In genomic region chr17:5752716-5753585, GRCm38 (mm10) we compare ENCODE assay signal across 8 mouse cellular contexts.
A peak's percentile ranks its signal among the peaks of the same experiment; 100 is the strongest.
DNase-seq lines count a peak whose midpoint lies in the region; ATAC-seq and TF ChIP-seq lines count a peak whose summit lies in the region.

No protein-coding gene starts in this region.

- TF ChIP-seq EP300 in heart, adult 2 months (IDR thresholded peaks at IDR 0.05; ENCODE audit: insufficient read depth, low read depth, low read length): 0 out of 2 replicates have a peak, but pooled peaks have one; percentile 28

- no peaks in the 10 kb centered on the region for H3K79me2 ChIP-seq in heart, adult 2 months (replicated peaks; ENCODE audit: control insufficient read depth, insufficient read depth, low read length)

- peak; percentile 65; the same call in 1 of the 2 replicates for ATAC-seq in embryonic facial prominence, embryonic 12.5 days (ENCODE audit: insufficient number of reproducible peaks, insufficient read depth, low FRiP score, low TSS enrichment)
- ATAC-seq in limb, embryonic 12.5 days (ENCODE audit: insufficient number of reproducible peaks, insufficient read depth, low FRiP score, low TSS enrichment, low read depth): peak; percentile 78; the same call in 1 of the 2 replicates
- peak; percentile 88 for ATAC-seq in midbrain, embryonic 13.5 days

- TF ChIP-seq CTCF in bone marrow, adult 2 months (IDR thresholded peaks at IDR 0.05; ENCODE audit: control insufficient read depth, insufficient read depth, low read length): peak; percentile 85
- peak; percentile 99 for TF ChIP-seq CTCF in heart, adult 2 months (IDR thresholded peaks at IDR 0.05)
- peak; percentile 96 for TF ChIP-seq CTCF in kidney, adult 2 months (conservative IDR thresholded peaks at IDR 0.05; ENCODE audit: insufficient read depth, insufficient read length, low read depth, low read length)

- peak overlapping the region; percentile 51 for H3K9ac ChIP-seq in embryonic facial prominence, embryonic 12.5 days
- H3K9ac ChIP-seq in heart, adult 2 months (ENCODE audit: low read depth, low read length): peak overlapping the region; percentile 70
- H3K9ac ChIP-seq in limb, embryonic 12.5 days (replicated peaks): peak overlapping the region; percentile 47
- peak overlapping the region; percentile 71 for H3K9ac ChIP-seq in midbrain, embryonic 13.5 days (replicated peaks)

- intact Hi-C loops in heart, adult 2 months (cut with DNase I): no loop called here

- 40% methylated on average over 29 of the region's 29 CpGs for WGBS in bone marrow, adult 2 months
- WGBS in embryonic facial prominence, embryonic 12.5 days: 9% methylated on average over 29 of the region's 29 CpGs
- 11% methylated on average over 29 of the region's 29 CpGs for WGBS in heart, adult 2 months
- WGBS in kidney, adult 2 months: 14% methylated on average over 29 of the region's 29 CpGs
- WGBS in limb, embryonic 12.5 days: 10% methylated on average over 29 of the region's 29 CpGs
- whole genome bisulfite sequencing in midbrain, embryonic 13.5 days: 9% methylated on average over 29 of the region's 29 CpGs

- peak overlapping the region; percentile 78 for H3K4me2 ChIP-seq in embryonic facial prominence, embryonic 12.5 days (replicated peaks)
- peak overlapping the region; percentile 76 for H3K4me2 ChIP-seq in limb, embryonic 12.5 days
- peak overlapping the region; percentile 81 for H3K4me2 ChIP-seq in midbrain, embryonic 13.5 days (replicated peaks)

- H3K4me1 ChIP-seq in bone marrow, adult 2 months (ENCODE audit: control insufficient read depth, insufficient read depth, low read length): peaks cover under 1% of the 10 kb centered on the region; the same call in 1 of the 2 replicates
- H3K4me1 ChIP-seq in embryonic facial prominence, embryonic 12.5 days: peaks cover 5% of the 10 kb centered on the region
- no peaks in the 10 kb centered on the region; the same call in 1 of the 2 replicates for H3K4me1 ChIP-seq in heart, adult 2 months (ENCODE audit: control insufficient read depth, insufficient read depth, low read length)
- no peaks in the 10 kb centered on the region for H3K4me1 ChIP-seq in kidney, adult 2 months (ENCODE audit: control insufficient read depth, insufficient read depth, low read length)
- peaks cover 5% of the 10 kb centered on the region; the same call in 1 of the 2 replicates for H3K4me1 ChIP-seq in limb, embryonic 12.5 days (replicated peaks)
- peaks cover 7% of the 10 kb centered on the region for H3K4me1 ChIP-seq in midbrain, embryonic 13.5 days (replicated peaks)

- H3K36me3 ChIP-seq in embryonic facial prominence, embryonic 12.5 days: no peaks in the 10 kb centered on the region
- no peaks in the 10 kb centered on the region for H3K36me3 ChIP-seq in heart, adult 2 months (ENCODE audit: control insufficient read depth, insufficient read depth, low read length)
- no peaks in the 10 kb centered on the region for H3K36me3 ChIP-seq in kidney, adult 2 months (ENCODE audit: control insufficient read depth, insufficient read depth, low read length)
- no peaks in the 10 kb centered on the region for H3K36me3 ChIP-seq in limb, embryonic 12.5 days
- no peaks in the 10 kb centered on the region for H3K36me3 ChIP-seq in midbrain, embryonic 13.5 days

- H3K27me3 ChIP-seq in embryonic facial prominence, embryonic 12.5 days: no peaks in the 10 kb centered on the region
- no peaks in the 10 kb centered on the region for H3K27me3 ChIP-seq in heart, adult 2 months (ENCODE audit: control insufficient read depth, insufficient read depth, low read length)
- no peaks in the 10 kb centered on the region for H3K27me3 ChIP-seq in kidney, adult 2 months (replicated peaks; ENCODE audit: control insufficient read depth, insufficient read depth, low read length)
- peaks cover 7% of the 10 kb centered on the region; the same call in 1 of the 2 replicates for H3K27me3 ChIP-seq in limb, embryonic 12.5 days
- no peaks in the 10 kb centered on the region for H3K27me3 ChIP-seq in midbrain, embryonic 13.5 days

- H3K9me3 ChIP-seq in embryonic facial prominence, embryonic 12.5 days: no peaks in the 10 kb centered on the region
- no peaks in the 10 kb centered on the region for H3K9me3 ChIP-seq in limb, embryonic 12.5 days
- no peaks in the 10 kb centered on the region for H3K9me3 ChIP-seq in midbrain, embryonic 13.5 days

- H3K4me3 ChIP-seq in bone marrow, adult 2 months (replicated peaks; ENCODE audit: control insufficient read depth, low read depth, low read length): no peak overlapping the region
- H3K4me3 ChIP-seq in embryonic facial prominence, embryonic 12.5 days: peak overlapping the region; percentile 43
- peak overlapping the region; percentile 37 for H3K4me3 ChIP-seq in heart, adult 2 months
- peak overlapping the region; percentile 38 for H3K4me3 ChIP-seq in kidney, adult 2 months (ENCODE audit: insufficient read depth, low read depth, low read length)
- H3K4me3 ChIP-seq in limb, embryonic 12.5 days (replicated peaks): peak overlapping the region; percentile 46
- peak overlapping the region; percentile 45 for H3K4me3 ChIP-seq in midbrain, embryonic 13.5 days (replicated peaks)

- no peak overlapping the region for H3K27ac ChIP-seq in bone marrow, adult 2 months (ENCODE audit: control insufficient read depth, insufficient read depth, low read depth, low read length, poor library complexity)
- H3K27ac ChIP-seq in embryonic facial prominence, embryonic 12.5 days: peak overlapping the region; percentile 3; the same call in 1 of the 2 replicates
- no peak overlapping the region; the same call in 1 of the 2 replicates for H3K27ac ChIP-seq in heart, adult 2 months
- no peak overlapping the region for H3K27ac ChIP-seq in kidney, adult 2 months (ENCODE audit: insufficient read depth, low read depth, low read length)
- H3K27ac ChIP-seq in limb, embryonic 12.5 days: no peak overlapping the region
- peak overlapping the region; percentile 10; the same call in 1 of the 2 replicates for H3K27ac ChIP-seq in midbrain, embryonic 13.5 days

- peak; percentile 44 for DNase-seq in 416B (ENCODE audit: low read depth)
- DNase-seq in heart, adult 2 months: peak; percentile 78 to 88
- peak; percentile 84 for DNase-seq in kidney, adult 2 months
- peak; percentile 51 to 71 for DNase-seq in spleen, postnatal 10 days (ENCODE audit: low spot score in 2 of 2)

- TF ChIP-seq POLR2A in bone marrow, adult 2 months (IDR thresholded peaks at IDR 0.05; ENCODE audit: borderline replicate concordance, control insufficient read depth, low read depth, low read length): no peak
- no peak for TF ChIP-seq POLR2A in heart, adult 2 months (IDR thresholded peaks at IDR 0.05; ENCODE audit: insufficient read depth, low read depth, low read length)
- no peak for TF ChIP-seq POLR2A in kidney, adult 2 months (IDR thresholded peaks at IDR 0.05; ENCODE audit: low read depth, low read length)

Comparison
In these comparisons a context has a peak if more than half of its experiments do, and no peak if none do; other contexts are left out.
1. H3K27ac ChIP-seq: peak in embryonic facial prominence, embryonic 12.5 days (single experiment) and midbrain, embryonic 13.5 days (single experiment); none in bone marrow, adult 2 months (single experiment), heart, adult 2 months (single experiment), kidney, adult 2 months (single experiment) and limb, embryonic 12.5 days (single experiment).
2. Peak in every context shown above with its lines, with median percentiles within 50 percentile points of each other: DNase-seq, CTCF ChIP-seq, ATAC-seq, H3K4me2 ChIP-seq and H3K9ac ChIP-seq.